Mouse (Mus musculus): Measurements from ENCODE around the gene Gnpat. TPM values are rescaled to one million over a fixed set of nuclear protein-coding genes. Genes with fewer than 3 reads are reported as not detected.
"Not testable (repeated sequence)": the region's sequence is repeated elsewhere in the genome, so short reads cannot be mapped to it uniquely, and the experiment has no call there.

Gnpat gene
- polyA plus RNA-seq, 1 experiment: 100 TPM

GRCm38 (mm10) chr8:124833430-124834205 lies 29.2 kb upstream of the Gnpat start:
- Histone ChIP-seq H3K4me3 (replicated peaks; ENCODE audit: insufficient read depth, low read depth, low read length) (no peak overlapping the region), H3K27me3 (ENCODE audit: control insufficient read depth, insufficient read depth, low read length) (no peaks in the 10 kb centered on the region), H3K27ac (ENCODE audit: insufficient read depth, low read length) (no peak overlapping the region), H3K4me1 (ENCODE audit: control insufficient read depth, insufficient read depth, low read length) (peaks cover 3% of the 10 kb centered on the region)
- 37% methylated on average over 15 of the region's 15 CpGs for WGBS
- no peak for TF ChIP-seq CTCF (IDR thresholded peaks at IDR 0.05; ENCODE audit: borderline replicate concordance, insufficient read depth, low read depth, low read length)
- no peak for TF ChIP-seq POLR2A (IDR thresholded peaks at IDR 0.05; ENCODE audit: borderline replicate concordance, insufficient read depth, low read length)
- no peak for DNase-seq

GRCm38 (mm10) chr8:124835848-124836247 lies 27.0 kb upstream of the Gnpat start:
- H3K4me3 ChIP-seq (replicated peaks; ENCODE audit: insufficient read depth, low read depth, low read length): no peak overlapping the region
- no peak overlapping the region for H3K27ac ChIP-seq (ENCODE audit: insufficient read depth, low read length)
- TF ChIP-seq POLR2A (IDR thresholded peaks at IDR 0.05; ENCODE audit: borderline replicate concordance, insufficient read depth, low read length): no peak
- TF ChIP-seq CTCF (IDR thresholded peaks at IDR 0.05; ENCODE audit: borderline replicate concordance, insufficient read depth, low read depth, low read length): no peak
- no peaks in the 10 kb centered on the region for H3K27me3 ChIP-seq (ENCODE audit: control insufficient read depth, insufficient read depth, low read length)
- no peaks in the 10 kb centered on the region; the same call in 1 of the 2 replicates for H3K4me1 ChIP-seq (ENCODE audit: control insufficient read depth, insufficient read depth, low read length)
- no peak for DNase-seq

GRCm38 (mm10) chr8:124836273-124836672 lies 26.6 kb upstream of the Gnpat start:
- no peaks in the 10 kb centered on the region; the same call in 1 of the 2 replicates for H3K4me1 ChIP-seq (ENCODE audit: control insufficient read depth, insufficient read depth, low read length)
- TF ChIP-seq POLR2A (IDR thresholded peaks at IDR 0.05; ENCODE audit: borderline replicate concordance, insufficient read depth, low read length) (no peak), CTCF (IDR thresholded peaks at IDR 0.05; ENCODE audit: borderline replicate concordance, insufficient read depth, low read depth, low read length) (no peak)
- 53% methylated on average over 7 of the region's 7 CpGs for WGBS
- no peak for DNase-seq
- no peaks in the 10 kb centered on the region for H3K27me3 ChIP-seq (ENCODE audit: control insufficient read depth, insufficient read depth, low read length)
- H3K27ac ChIP-seq (ENCODE audit: insufficient read depth, low read length): no peak overlapping the region
- no peak overlapping the region for H3K4me3 ChIP-seq (replicated peaks; ENCODE audit: insufficient read depth, low read depth, low read length)

- H3K4me1 ChIP-seq (ENCODE audit: control insufficient read depth, insufficient read depth, low read length): 0 out of 2 replicates have a peak, but pooled peaks cover 3% of the 10 kb centered on the region
- no peak overlapping the region for H3K4me3 ChIP-seq (replicated peaks; ENCODE audit: insufficient read depth, low read depth, low read length)
- H3K27me3 ChIP-seq (ENCODE audit: control insufficient read depth, insufficient read depth, low read length): no peaks in the 10 kb centered on the region
- H3K27ac ChIP-seq (ENCODE audit: insufficient read depth, low read length): no peak overlapping the region
- no peak for DNase-seq
- 70% methylated on average over 2 of the region's 2 CpGs for WGBS
- no peak for TF ChIP-seq POLR2A (IDR thresholded peaks at IDR 0.05; ENCODE audit: borderline replicate concordance, insufficient read depth, low read length)
- TF ChIP-seq CTCF (IDR thresholded peaks at IDR 0.05; ENCODE audit: borderline replicate concordance, insufficient read depth, low read depth, low read length): no peak
Measured at GRCm38 (mm10) chr8:124836907-124837306, 25.9 kb upstream of the Gnpat start.

- no peaks in the 10 kb centered on the region for H3K27me3 ChIP-seq (ENCODE audit: control insufficient read depth, insufficient read depth, low read length)
- WGBS: 85% methylated on average over 2 of the region's 2 CpGs
- DNase-seq: no peak
- H3K4me3 ChIP-seq (replicated peaks; ENCODE audit: insufficient read depth, low read depth, low read length): no peak overlapping the region
- TF ChIP-seq POLR2A (IDR thresholded peaks at IDR 0.05; ENCODE audit: borderline replicate concordance, insufficient read depth, low read length) (no peak), CTCF (IDR thresholded peaks at IDR 0.05; ENCODE audit: borderline replicate concordance, insufficient read depth, low read depth, low read length) (no peak)
- H3K27ac ChIP-seq (ENCODE audit: insufficient read depth, low read length): no peak overlapping the region
- H3K4me1 ChIP-seq (ENCODE audit: control insufficient read depth, insufficient read depth, low read length): 0 out of 2 replicates have a peak, but pooled peaks cover 4% of the 10 kb centered on the region
Measured at GRCm38 (mm10) chr8:124837956-124838355, 24.9 kb upstream of the Gnpat start.

- 91% methylated on average over 10 of the region's 10 CpGs for WGBS
- DNase-seq: no peak
- Histone ChIP-seq H3K4me3 (replicated peaks; ENCODE audit: insufficient read depth, low read depth, low read length) (no peak overlapping the region), H3K27me3 (ENCODE audit: control insufficient read depth, insufficient read depth, low read length) (no peaks in the 10 kb centered on the region), H3K4me1 (ENCODE audit: control insufficient read depth, insufficient read depth, low read length) (peaks cover 8% of the 10 kb centered on the region; the same call in 1 of the 2 replicates), H3K27ac (ENCODE audit: insufficient read depth, low read length) (no peak overlapping the region)
- TF ChIP-seq CTCF (IDR thresholded peaks at IDR 0.05; ENCODE audit: borderline replicate concordance, insufficient read depth, low read depth, low read length) (no peak), POLR2A (IDR thresholded peaks at IDR 0.05; ENCODE audit: borderline replicate concordance, insufficient read depth, low read length) (no peak)
Measured at GRCm38 (mm10) chr8:124839371-124839770, 23.5 kb upstream of the Gnpat start.

GRCm38 (mm10) chr8:124840900-124841299 lies 21.9 kb upstream of the Gnpat start:
- Histone ChIP-seq H3K27me3 (ENCODE audit: control insufficient read depth, insufficient read depth, low read length) (no peaks in the 10 kb centered on the region), H3K27ac (ENCODE audit: insufficient read depth, low read length) (no peak overlapping the region), H3K4me3 (replicated peaks; ENCODE audit: insufficient read depth, low read depth, low read length) (no peak overlapping the region), H3K4me1 (ENCODE audit: control insufficient read depth, insufficient read depth, low read length) (peaks cover 8% of the 10 kb centered on the region; the same call in 1 of the 2 replicates)
- no peak for TF ChIP-seq CTCF (IDR thresholded peaks at IDR 0.05; ENCODE audit: borderline replicate concordance, insufficient read depth, low read depth, low read length)
- no peak for TF ChIP-seq POLR2A (IDR thresholded peaks at IDR 0.05; ENCODE audit: borderline replicate concordance, insufficient read depth, low read length)
- WGBS: 93% methylated on average over 7 of the region's 7 CpGs
- DNase-seq: no peak

GRCm38 (mm10) chr8:124841775-124842174 lies 21.1 kb upstream of the Gnpat start:
- Histone ChIP-seq H3K4me3 (replicated peaks; ENCODE audit: insufficient read depth, low read depth, low read length) (no peak overlapping the region), H3K27ac (ENCODE audit: insufficient read depth, low read length) (no peak overlapping the region), H3K27me3 (ENCODE audit: control insufficient read depth, insufficient read depth, low read length) (no peaks in the 10 kb centered on the region), H3K4me1 (ENCODE audit: control insufficient read depth, insufficient read depth, low read length) (peaks cover 8% of the 10 kb centered on the region; the same call in 1 of the 2 replicates)
- DNase-seq: peak; percentile 42 to 49
- 39% methylated on average over 10 of the region's 10 CpGs for WGBS
- TF ChIP-seq CTCF (IDR thresholded peaks at IDR 0.05; ENCODE audit: borderline replicate concordance, insufficient read depth, low read depth, low read length) (no peak), POLR2A (IDR thresholded peaks at IDR 0.05; ENCODE audit: borderline replicate concordance, insufficient read depth, low read length) (no peak)

- DNase-seq; H3K27ac ChIP-seq (ENCODE audit: insufficient read depth, low read length); H3K4me1 ChIP-seq (ENCODE audit: control insufficient read depth, insufficient read depth, low read length); H3K4me3 ChIP-seq (replicated peaks; ENCODE audit: insufficient read depth, low read depth, low read length); H3K27me3 ChIP-seq (ENCODE audit: control insufficient read depth, insufficient read depth, low read length): not testable (repeated sequence)
- 42% methylated on average over 1 of the region's 1 CpGs for WGBS
Measured at GRCm38 (mm10) chr8:124842929-124843328, 19.9 kb upstream of the Gnpat start.
